Mouse (Mus musculus) mesoderm, embryonic 11.5 days (tissue): Measurements from ENCODE around the gene Pptc7.

Source experiments
- DNase-seq: peaks from one replicate; pipeline ENCODE4 v3.0.0-alpha.2; 2012; ENCODE audit warnings: low read depth, low spot score

Pptc7 gene

GRCm38 (mm10) chr5:122284183-122285028 lies at the start of gene Pptc7:
Gene Pptc7 (plus strand): TSS chr5:122284365.
- DNase-seq, result peak; percentile 90

- DNase-seq, result no peak
Measured at GRCm38 (mm10) chr5:122235196-122235836, 48.8 kb upstream of the Pptc7 start.

DNA sequence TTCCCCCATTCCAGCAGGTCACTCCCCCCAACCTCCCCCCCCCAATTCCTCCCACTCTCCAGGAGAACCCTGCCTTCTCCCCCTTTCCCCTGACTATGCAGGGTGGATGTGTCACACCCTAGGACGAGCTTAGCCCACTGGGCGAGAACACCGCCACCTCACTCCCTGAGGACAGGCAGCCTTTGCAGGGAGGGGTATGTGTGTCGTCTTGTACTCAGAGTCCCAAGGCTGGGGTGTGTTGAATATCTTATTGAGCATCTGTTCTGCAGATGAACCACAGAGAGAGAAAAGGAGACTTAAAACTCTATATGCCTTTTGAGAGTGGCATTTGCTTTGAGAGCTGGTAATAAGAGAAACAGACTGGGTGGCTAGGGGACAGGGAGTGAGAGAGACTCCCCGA lies 47.0 kb upstream of the Pptc7 start:
- no peak for DNase-seq

DNA sequence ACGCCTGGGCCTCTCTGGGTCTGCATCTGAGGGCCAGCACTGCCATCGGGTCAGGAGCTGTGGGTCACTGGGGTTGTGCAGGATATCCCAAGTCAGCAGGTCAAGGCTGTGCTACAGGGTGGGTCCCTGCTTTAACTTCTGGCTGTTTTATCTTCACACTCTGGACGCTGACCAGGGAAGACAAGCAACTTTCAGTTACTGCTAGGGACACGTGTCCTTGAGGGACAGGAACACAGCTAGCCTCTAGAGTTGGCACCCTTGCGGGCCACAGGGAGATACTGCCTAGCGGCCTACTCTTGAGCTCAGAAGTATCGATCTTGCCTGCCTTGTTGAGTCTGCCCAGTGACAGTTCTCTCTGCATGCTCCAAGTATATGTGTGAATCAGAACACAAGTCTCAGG lies 44.5 kb upstream of the Pptc7 start:
- DNase-seq, result no peak

DNA sequence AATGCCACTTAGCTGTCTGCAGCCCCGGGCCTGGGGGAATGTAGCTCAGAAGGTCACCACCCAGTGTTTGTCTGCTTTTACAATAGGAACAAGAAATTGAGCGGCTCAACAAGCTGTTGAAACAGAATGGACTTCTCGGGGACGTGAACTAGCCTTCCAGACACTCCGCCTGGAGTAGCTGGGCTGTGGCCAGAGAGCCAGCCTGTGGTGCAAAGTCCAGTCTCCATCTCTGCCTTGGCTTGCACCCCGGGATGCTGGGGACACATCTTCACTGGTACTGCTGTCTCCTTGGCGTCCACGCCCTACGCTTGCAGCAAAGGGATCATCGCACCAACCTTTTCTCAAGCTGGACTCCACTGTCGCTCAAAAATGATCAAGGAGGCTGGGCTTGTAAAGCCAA lies 43.6 kb upstream of the Pptc7 start:
- DNase-seq, result no peak

GRCm38 (mm10) chr5:122240989-122241388 lies 43.2 kb upstream of the Pptc7 start:
- DNase-seq, result no peak

- no peak for DNase-seq
Measured at GRCm38 (mm10) chr5:122242521-122243123, 41.5 kb upstream of the Pptc7 start.

- DNase-seq, result no peak
Measured at GRCm38 (mm10) chr5:122243781-122244523, 40.2 kb upstream of the Pptc7 start.

DNA sequence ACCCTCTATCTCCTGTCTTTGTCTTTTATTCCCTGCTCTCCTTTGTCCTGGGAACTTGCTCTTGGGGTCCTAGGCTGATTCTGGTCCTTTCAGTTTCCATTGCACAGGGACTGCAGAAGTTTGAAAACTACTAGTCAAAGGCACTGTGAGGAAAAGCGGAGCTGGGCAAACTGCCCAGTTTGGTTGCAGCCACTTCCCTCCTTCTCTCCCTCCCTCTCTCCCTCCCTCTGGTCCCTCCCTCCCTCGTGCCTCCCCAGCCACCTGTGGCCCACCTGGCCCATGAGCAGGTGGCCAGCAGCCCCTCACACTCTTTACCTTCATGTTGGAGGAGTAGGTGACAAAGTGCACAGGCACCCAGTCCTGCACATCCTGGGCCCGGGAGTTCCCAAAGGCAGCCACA lies 39.0 kb upstream of the Pptc7 start:
- DNase-seq, result no peak

GRCm38 (mm10) chr5:122246547-122247167 lies 37.5 kb upstream of the Pptc7 start:
- no peak for DNase-seq

DNA sequence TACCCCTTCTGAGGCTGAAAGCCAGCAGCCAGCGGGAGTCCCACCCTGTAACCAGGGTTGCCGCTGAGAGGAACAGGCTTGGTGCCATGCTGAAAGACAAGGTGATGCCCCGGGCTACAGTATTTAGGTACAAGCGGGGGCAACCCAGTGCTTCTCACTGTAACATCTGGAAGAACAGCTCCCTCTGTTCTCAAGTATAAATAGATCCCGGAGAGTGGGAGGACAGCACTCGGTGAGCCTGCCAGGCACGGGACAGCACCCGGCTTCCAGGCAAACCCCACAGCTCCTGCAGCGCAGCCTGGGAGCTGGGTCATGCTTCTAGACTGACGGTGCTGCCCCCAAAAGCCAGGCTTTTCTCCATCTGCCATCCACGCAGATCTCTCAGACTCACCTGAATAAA lies 36.6 kb upstream of the Pptc7 start:
- no peak for DNase-seq

DNA sequence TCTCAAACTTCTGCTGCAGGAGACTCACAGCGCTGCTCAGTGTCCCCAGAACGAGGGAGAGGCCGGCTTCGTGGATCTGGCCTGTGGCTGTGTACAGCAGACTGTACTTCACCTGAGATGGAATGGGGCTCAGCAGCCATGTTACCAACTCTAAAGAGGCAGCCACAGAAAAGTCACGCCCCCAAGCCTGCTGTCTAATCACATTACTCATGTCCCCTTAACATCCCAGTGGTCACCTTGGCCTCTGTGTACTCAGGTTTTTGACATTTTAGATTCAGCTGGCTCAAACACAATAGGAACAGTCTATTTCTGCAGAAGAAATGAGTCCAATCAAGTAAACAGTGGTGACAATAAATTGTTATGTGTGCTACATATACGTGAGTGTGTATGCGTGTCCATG lies 36.2 kb upstream of the Pptc7 start:
- DNase-seq, result no peak

DNA sequence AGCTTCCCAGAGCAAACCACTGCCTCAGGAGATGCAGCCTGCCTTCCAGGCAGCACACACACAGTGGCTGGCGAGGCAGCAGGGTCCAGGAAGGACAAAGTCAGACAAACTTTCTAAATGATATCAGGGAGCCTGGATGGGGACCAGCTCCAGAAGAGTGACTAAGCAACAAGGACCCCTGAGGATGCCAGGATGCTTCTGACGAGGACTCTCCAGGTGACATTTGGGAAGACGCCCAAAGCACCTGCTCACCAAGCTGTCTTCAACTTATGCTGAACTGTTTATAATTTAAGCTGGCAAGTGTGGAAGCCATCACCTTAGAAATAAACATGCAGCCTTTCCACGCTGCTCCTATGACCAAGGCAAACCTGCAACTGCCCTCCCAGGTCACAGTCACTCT lies 34.9 kb upstream of the Pptc7 start:
- no peak for DNase-seq

- no peak for DNase-seq
Measured at GRCm38 (mm10) chr5:122251895-122252606, 32.1 kb upstream of the Pptc7 start.

DNA sequence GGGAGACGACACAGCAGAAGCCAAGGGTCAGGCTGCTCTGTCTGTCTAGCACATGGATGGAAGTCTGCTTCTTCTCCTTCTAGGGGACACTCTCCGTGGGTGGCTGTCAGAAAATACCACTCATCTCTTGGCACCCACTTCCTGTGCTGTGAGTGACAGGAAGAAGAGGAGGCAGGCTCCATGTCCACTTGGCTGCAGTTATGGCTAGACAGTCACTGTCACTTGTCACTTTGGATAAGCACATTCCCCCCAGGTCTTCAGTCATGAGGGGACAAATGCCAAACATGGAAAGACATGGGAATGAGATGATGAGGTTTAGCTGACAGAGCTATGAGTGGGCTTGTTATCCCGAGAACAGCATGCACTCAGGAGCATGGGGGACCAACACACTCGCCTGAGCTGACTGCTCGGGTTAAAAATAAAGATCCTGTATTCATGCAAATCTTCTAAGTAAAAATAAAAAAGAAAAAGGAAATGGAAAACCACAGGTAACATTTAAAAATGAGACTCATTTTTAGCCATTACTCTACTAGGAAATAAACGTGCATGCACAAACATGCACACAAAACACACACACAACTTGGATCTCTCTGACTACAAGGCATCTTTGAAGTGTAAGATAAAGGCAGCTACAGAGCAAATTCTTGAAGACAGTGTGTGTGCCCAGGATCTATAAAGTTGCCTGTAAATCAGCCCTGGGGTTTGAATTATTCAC lies 26.0 kb upstream of the Pptc7 start:
- DNase-seq, result no peak

DNA sequence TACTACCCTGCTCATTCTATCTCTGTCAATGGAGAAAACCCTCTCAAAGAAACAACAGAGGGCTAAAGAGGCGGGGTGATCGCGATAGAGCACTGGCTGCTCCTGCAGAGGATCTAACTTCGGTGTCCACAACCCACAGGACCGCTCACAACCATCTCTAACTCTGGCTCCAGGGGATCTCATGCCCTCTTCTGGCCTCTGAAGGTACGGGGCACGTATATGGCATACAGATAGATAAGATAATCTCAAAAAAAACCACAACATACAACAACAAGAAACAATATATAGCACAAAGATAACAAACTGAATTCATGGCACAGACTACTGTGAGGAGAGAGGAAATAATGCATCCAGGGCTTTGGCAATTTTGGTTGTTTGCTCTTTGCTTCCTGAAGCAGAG lies 22.1 kb upstream of the Pptc7 start:
- no peak for DNase-seq

GRCm38 (mm10) chr5:122263933-122264905 lies 19.9 kb upstream of the Pptc7 start, which contains the start of gene Tctn1:
Gene Tctn1 (minus strand): TSS chr5:122264460.
- peak; percentile 96 for DNase-seq

DNA sequence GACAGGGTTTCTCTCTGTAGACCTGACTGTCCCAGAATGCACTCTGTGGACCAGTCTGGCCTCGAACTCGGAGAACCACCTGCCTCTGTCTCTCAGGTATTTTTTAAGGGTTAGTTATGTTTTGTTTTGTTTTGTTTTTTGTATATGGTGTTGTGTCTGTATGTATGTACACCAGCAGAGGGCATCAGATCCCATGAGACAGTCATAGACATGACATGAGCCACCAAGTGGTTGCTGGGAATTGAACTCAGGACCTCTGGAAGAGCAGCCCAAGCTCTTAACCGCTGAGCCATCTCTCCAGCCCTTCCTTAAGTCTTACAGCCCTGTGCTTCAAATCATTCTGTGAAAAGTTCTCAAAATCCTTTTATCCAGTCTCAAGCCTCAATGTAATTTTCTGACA lies 19.0 kb upstream of the Pptc7 start:
- DNase-seq, result no peak

DNA sequence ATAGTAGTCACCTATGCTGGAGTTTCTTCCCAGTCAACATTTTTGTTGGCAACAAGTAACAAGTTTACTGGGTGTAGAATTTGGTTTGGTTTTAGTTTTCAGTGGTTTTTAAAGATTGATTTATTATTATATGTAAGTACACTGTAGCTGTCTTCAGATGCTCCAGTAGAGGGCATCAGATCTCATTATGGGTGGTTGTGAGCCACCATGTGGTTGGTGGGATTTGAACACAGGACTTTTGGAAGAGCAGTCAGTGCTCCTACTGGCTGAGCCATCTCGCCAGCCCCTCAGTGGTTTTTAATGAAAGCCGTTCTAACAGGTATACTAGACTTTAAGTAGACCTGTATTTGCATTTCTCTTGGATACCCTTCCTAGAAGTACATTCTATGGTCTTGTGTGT lies 18.2 kb upstream of the Pptc7 start:
- no peak for DNase-seq
